Mouse (Mus musculus) embryonic facial prominence, embryonic 10.5 days (tissue): ENCODE measurements around the gene Slc2a13. TPM values are rescaled to one million over a fixed set of nuclear protein-coding genes. Genes with fewer than 3 reads are reported as not detected.

Experiments
- DNase-seq: peaks from one replicate; pipeline ENCODE4 v3.0.0-alpha.2; 2017; ENCODE audit warnings: low spot score
- H3K27ac ChIP-seq: fragments of 300-500 bp; sonication (generic); replicated peaks from 2 replicates; pipeline ENCODE4 v1.5.1; 2016; ENCODE audit warnings: mild to moderate bottlenecking
- H3K27me3 ChIP-seq: fragments of 300-500 bp; sonication (generic); replicated peaks from 2 replicates; pipeline ENCODE4 v1.6.1; 2016; ENCODE audit warnings: low read depth, mild to moderate bottlenecking; ENCODE audit not compliant: poor library complexity, severe bottlenecking
- H3K36me3 ChIP-seq: fragments of 300-500 bp; sonication (generic); replicated peaks from 2 replicates; pipeline ENCODE4 v1.6.1; 2016; ENCODE audit warnings: mild to moderate bottlenecking, moderate library complexity
- H3K4me1 ChIP-seq: fragments of 300-500 bp; sonication (generic); 2 replicates; pipeline ENCODE4 v1.6.1; 2016
- H3K4me3 ChIP-seq: fragments of 300-500 bp; sonication (generic); 2 replicates; pipeline ENCODE4 v1.5.1; 2016; ENCODE audit warnings: mild to moderate bottlenecking, moderate library complexity
- H3K9me3 ChIP-seq: fragments of 300-500 bp; sonication (generic); 2 replicates; pipeline ENCODE4 v1.6.1; 2016; ENCODE audit warnings: mild to moderate bottlenecking
- WGBS: fragments of 180-500 bp; shearing (Covaris S2); methylation state at CpG from one replicate; pipeline ENCODE4 v1.1.7; 2016; 5-methylcytosine and 5-hydroxymethylcytosine counted together
- polyA plus RNA-seq: library from polyadenylated mRNA; unstranded; fragments of >200 nt; fragmentation: Nextera tagmentation; extraction: Ambion mirVana; gene quantifications from 2 replicates; pipeline ENCODE4 v1.2.1, GENCODE M21; 2016

The Slc2a13 gene
- 0.44 and 0.50 TPM in 2 replicates for polyA plus RNA-seq

GRCm38 (mm10) chr15:91573111-91573538 is at the start of gene Slc2a13:
Gene Slc2a13, minus strand, starts transcription at chr15:91573261.
- peak within 1 kb of the TSS; percentile 69 for H3K4me3 ChIP-seq
- peak within 1 kb of the TSS; percentile 85 for H3K27ac ChIP-seq
- WGBS: under 1% methylated on average over 26 of the region's 26 CpGs
- H3K36me3 ChIP-seq: no peaks in the 10 kb centered on the region
- H3K4me1 ChIP-seq: peaks cover 16% of the 10 kb centered on the region
- DNase-seq: peak; percentile 97
- H3K9me3 ChIP-seq: no peaks in the 10 kb centered on the region
- H3K27me3 ChIP-seq: peaks cover 23% of the 10 kb centered on the region

- Histone ChIP-seq H3K36me3 (no peaks in the 10 kb centered on the region), H3K9me3 (no peaks in the 10 kb centered on the region), H3K4me1 (peaks cover 6% of the 10 kb centered on the region; the same call in 1 of the 2 replicates), H3K27ac (no peak overlapping the region), H3K4me3 (no peak overlapping the region), H3K27me3 (no peaks in the 10 kb centered on the region)
- WGBS: 66% methylated on average over 12 of the region's 12 CpGs
- DNase-seq: no peak
Observed at GRCm38 (mm10) chr15:91616016-91616415, 43.0 kb upstream of the Slc2a13 start.

GRCm38 (mm10) chr15:91615532-91615931 is 42.5 kb upstream of the Slc2a13 start:
- 83% methylated on average over 4 of the region's 4 CpGs for WGBS
- DNase-seq: no peak

DNA sequence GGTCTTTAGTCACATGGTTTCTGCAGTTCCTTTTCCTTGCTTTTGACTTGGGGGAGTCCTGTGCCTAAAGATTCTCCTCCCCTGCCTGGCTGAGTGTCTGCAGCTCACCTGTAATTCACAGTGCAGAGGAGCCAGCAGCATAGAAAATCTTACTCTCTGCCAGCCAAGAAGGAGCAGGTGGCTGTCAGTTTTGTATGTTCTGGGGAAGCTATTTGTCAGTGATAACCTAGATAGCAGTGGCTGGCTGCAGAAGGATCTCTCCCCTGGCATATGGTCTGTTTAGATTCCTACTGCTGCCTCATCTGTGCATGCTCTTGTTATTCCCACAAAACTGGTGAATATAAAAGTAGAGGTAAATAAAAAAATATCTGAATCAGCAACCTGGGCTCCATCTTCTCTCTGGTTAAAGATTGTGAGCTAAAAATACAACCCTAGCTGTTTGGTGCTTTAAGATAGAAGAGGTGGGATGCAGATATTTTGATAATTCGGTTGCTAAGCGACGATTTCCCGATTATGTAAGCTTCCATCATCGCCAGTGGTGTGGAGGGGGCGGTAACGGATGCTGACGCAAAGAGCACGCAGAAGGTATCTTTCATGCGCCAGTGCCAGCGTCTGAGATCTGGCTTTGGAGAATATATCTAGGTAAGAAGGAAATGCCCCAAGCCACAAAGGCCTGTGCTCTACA is 41.1 kb upstream of the Slc2a13 start:
- Histone ChIP-seq H3K36me3 (no peaks in the 10 kb centered on the region), H3K9me3 (no peaks in the 10 kb centered on the region), H3K4me1 (peaks cover 6% of the 10 kb centered on the region; the same call in 1 of the 2 replicates), H3K27ac (no peak overlapping the region), H3K27me3 (no peaks in the 10 kb centered on the region), H3K4me3 (no peak overlapping the region)
- WGBS: 93% methylated on average over 11 of the region's 11 CpGs
- DNase-seq: no peak

More at GRCm38 (mm10) chr15:91615532-91615931, 42.5 kb upstream of the Slc2a13 start:
- Histone ChIP-seq H3K4me1 (peaks cover 6% of the 10 kb centered on the region; the same call in 1 of the 2 replicates), H3K27me3 (no peaks in the 10 kb centered on the region), H3K27ac (no peak overlapping the region), H3K9me3 (no peaks in the 10 kb centered on the region), H3K4me3 (no peak overlapping the region), H3K36me3 (no peaks in the 10 kb centered on the region)

- Histone ChIP-seq H3K27me3 (no peaks in the 10 kb centered on the region), H3K4me1 (no peaks in the 10 kb centered on the region), H3K9me3 (no peaks in the 10 kb centered on the region), H3K36me3 (no peaks in the 10 kb centered on the region), H3K27ac (no peak overlapping the region), H3K4me3 (no peak overlapping the region)
- 31% methylated on average over 8 of the region's 8 CpGs for WGBS
- peak; percentile 67 for DNase-seq
Observed at GRCm38 (mm10) chr15:91609713-91610112, 36.7 kb upstream of the Slc2a13 start.

DNA sequence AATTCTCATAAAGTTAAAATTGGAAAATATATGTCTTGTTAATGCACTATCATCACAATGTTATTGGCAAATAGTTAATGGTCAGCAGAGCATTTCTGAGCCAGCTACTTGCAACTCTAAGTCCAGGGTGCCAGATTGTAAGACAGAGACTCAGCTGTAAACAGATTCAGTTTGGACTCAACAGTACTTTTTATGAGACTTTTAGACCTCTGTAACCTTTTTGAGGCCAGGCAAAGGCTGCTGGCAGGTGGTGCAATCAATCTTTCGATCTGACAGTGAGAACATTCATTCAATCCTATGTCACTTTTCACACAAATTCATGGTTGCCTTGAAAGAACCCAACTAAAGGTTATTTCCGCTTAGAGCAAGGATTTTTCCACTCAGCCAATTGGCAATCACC is 35.8 kb upstream of the Slc2a13 start:
- 87% methylated on average over 2 of the region's 2 CpGs for WGBS
- H3K36me3 ChIP-seq: no peaks in the 10 kb centered on the region
- no peaks in the 10 kb centered on the region for H3K27me3 ChIP-seq
- H3K4me1 ChIP-seq: no peaks in the 10 kb centered on the region
- no peak overlapping the region for H3K27ac ChIP-seq
- no peak for DNase-seq
- no peak overlapping the region for H3K4me3 ChIP-seq
- H3K9me3 ChIP-seq: no peaks in the 10 kb centered on the region

GRCm38 (mm10) chr15:91601197-91601596 is 28.1 kb upstream of the Slc2a13 start:
- no peak for DNase-seq
- 85% methylated on average over 7 of the region's 7 CpGs for WGBS
- no peaks in the 10 kb centered on the region for H3K4me1 ChIP-seq
- H3K27ac ChIP-seq: no peak overlapping the region
- H3K27me3 ChIP-seq: no peaks in the 10 kb centered on the region
- no peaks in the 10 kb centered on the region for H3K9me3 ChIP-seq
- H3K36me3 ChIP-seq: no peaks in the 10 kb centered on the region
- H3K4me3 ChIP-seq: no peak overlapping the region

DNA sequence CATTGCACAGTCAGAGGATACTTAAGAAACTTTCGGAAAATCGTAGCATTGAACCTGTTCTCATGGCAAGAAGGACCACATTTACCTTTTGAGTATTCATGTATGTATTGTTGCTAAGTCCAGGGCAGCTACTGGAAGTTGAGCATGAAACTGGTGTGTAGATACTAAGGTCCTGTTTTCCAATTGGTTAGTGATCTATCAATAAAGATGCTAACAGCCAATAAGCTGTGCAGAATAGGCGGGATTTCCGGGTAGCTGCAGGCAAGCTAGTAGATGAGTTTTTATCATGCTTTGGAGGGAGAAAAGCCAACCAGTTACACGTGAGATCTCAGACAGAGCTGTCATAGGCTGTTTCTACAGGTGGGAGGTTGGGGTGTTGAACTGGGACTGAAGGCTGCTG is 24.2 kb upstream of the Slc2a13 start:
- 85% methylated on average over 5 of the region's 5 CpGs for WGBS
- DNase-seq: no peak
- Histone ChIP-seq H3K4me1 (no peaks in the 10 kb centered on the region), H3K36me3 (no peaks in the 10 kb centered on the region), H3K4me3 (no peak overlapping the region), H3K27ac (no peak overlapping the region), H3K27me3 (no peaks in the 10 kb centered on the region), H3K9me3 (no peaks in the 10 kb centered on the region)

- no peak overlapping the region for H3K27ac ChIP-seq
- H3K36me3 ChIP-seq: no peaks in the 10 kb centered on the region
- H3K9me3 ChIP-seq: no peaks in the 10 kb centered on the region
- H3K27me3 ChIP-seq: peaks cover 23% of the 10 kb centered on the region
- no peak overlapping the region for H3K4me3 ChIP-seq
- H3K4me1 ChIP-seq: peaks cover 16% of the 10 kb centered on the region
- WGBS: 35% methylated on average over 8 of the region's 8 CpGs
- peak; percentile 81 for DNase-seq
Observed at GRCm38 (mm10) chr15:91574492-91574891, 1.4 kb upstream of the Slc2a13 start.

GRCm38 (mm10) chr15:91572421-91573069 is 516 bp downstream of the Slc2a13 start:
- Histone ChIP-seq H3K27me3 (peaks cover 23% of the 10 kb centered on the region), H3K27ac (peak overlapping the region; percentile 85), H3K4me1 (peaks cover 14% of the 10 kb centered on the region), H3K9me3 (no peaks in the 10 kb centered on the region), H3K4me3 (peak overlapping the region; percentile 69), H3K36me3 (no peaks in the 10 kb centered on the region)
- under 1% methylated on average over 91 of the region's 91 CpGs for WGBS
- peak; percentile 75 for DNase-seq

GRCm38 (mm10) chr15:91571981-91572380 is 1.1 kb downstream of the Slc2a13 start:
- Histone ChIP-seq H3K9me3 (no peaks in the 10 kb centered on the region), H3K27me3 (peaks cover 23% of the 10 kb centered on the region), H3K36me3 (no peaks in the 10 kb centered on the region), H3K4me1 (peaks cover 13% of the 10 kb centered on the region), H3K27ac (peak overlapping the region; percentile 85; the same call in 1 of the 2 replicates), H3K4me3 (peak overlapping the region; percentile 69)
- no peak for DNase-seq
- 7% methylated on average over 8 of the region's 8 CpGs for WGBS

- WGBS: 86% methylated on average over 8 of the region's 8 CpGs
- no peak for DNase-seq
- H3K27me3 ChIP-seq: peaks cover 17% of the 10 kb centered on the region
- no peak overlapping the region for H3K27ac ChIP-seq
- H3K9me3 ChIP-seq: no peaks in the 10 kb centered on the region
- H3K4me3 ChIP-seq: no peak overlapping the region
- H3K36me3 ChIP-seq: no peaks in the 10 kb centered on the region
- 0 out of 2 replicates have a peak, but pooled peaks cover 3% of the 10 kb centered on the region for H3K4me1 ChIP-seq
Observed at GRCm38 (mm10) chr15:91566784-91567183, 6.3 kb downstream of the Slc2a13 start.
